Mouse (Mus musculus): ENCODE results near the gene Hopx. TPM values are rescaled to one million over a fixed set of nuclear protein-coding genes. Genes with fewer than 3 reads are reported as not detected.

Gene Hopx
- total RNA-seq, 2 experiments from 2014 or later = 15.1 to 16.1 TPM

GRCm38 (mm10) chr5:77133960-77134359, 19.0 kb upstream of the Hopx start:
- DNase-seq (ENCODE audit: low spot score in 2 of 2) = no peak

GRCm38 (mm10) chr5:77132457-77133135, 17.7 kb upstream of the Hopx start:
- DNase-seq (ENCODE audit: low spot score in 2 of 2) = peak in 1 of 2 experiments; percentile 48

DNA sequence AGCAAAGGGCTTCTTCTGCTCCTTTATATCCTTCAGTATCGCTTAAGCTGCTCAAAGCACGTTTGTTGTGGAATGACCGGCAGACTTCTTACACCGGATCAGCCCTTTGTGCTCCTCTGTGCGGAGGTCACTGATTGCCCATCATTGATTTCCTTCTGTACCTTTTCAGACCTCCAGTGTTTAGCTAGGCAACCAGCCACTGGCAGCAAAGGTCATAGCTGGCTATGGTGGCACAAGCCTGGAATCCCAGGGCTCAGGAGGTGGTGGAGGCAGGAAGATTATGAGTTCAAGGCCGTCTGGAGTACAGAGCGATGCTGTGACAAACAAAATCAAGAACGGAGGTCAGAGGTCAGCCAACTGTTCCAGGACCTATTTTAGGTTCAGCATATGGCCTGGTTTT, 17.0 kb upstream of the Hopx start:
- no peak for DNase-seq (ENCODE audit: low spot score in 2 of 2)

GRCm38 (mm10) chr5:77130310-77131020, 15.5 kb upstream of the Hopx start:
- DNase-seq (ENCODE audit: low spot score in 2 of 2) = no peak

DNA sequence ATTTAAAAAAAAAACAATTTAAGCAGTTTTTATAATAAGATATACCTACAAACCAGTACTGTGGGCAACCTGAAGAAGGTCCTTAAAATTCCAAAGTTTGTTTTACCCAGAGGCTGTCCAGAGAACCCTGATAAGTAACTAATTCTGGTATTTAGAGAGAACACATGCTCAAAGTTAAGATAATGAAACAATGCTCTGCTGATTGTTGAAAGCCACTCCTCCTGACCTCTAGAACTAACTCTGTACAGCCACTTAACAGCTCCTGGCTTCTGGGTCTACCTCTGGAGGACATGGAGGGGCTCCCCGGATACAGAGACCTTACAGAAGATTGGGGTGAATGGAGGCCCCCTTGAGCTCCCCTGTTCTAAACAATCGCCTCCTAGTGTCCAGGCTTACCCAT, 15.0 kb upstream of the Hopx start:
- DNase-seq (ENCODE audit: low spot score in 2 of 2) = no peak

DNA sequence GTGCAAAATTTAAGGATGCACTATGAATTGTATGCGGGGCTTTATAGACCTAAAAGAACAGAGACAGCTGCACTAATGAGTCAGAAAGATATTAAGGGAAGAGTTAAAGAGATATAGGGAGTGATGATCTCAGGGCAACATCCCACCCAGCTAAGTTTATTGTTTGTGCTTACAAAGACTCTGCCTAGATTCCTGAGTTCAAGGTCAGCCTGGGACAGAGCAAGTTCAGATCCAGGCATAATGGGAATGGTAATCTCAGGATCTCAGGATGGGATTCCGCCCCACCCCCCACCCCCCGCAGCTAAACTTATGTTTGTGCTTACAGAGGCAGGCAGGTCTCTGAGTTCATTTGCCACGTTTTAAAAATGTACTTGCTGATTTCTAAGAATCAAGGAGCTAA, 13.9 kb upstream of the Hopx start:
- DNase-seq (ENCODE audit: low spot score in 2 of 2) = no peak

DNA sequence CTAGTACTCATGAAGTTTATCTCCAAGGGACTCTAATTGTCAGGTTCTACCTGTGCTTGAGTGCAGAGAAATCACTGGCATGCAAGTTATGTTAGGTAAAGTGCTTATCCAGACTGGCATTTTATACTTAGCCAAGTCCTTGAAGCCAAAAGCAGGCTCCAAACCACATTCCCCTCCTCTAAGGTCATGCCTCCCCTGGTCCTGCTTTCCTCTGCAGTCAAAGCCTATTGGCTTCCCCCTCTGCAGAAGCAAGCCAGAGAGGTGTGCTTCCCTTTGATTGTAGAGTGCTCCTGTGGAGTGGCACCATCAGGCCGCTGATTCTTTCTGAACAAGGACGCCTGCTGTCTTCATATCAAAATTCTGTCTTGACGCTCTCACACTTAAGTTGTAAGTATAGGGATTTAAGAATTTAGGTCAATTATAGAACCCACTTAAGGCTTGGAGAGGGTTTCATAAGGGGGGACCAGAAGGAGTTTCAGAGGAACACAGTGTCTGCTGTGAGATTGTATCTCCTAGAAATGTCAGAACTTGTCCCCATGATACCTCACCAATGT, 11.6 kb upstream of the Hopx start:
- no peak for DNase-seq (ENCODE audit: low spot score in 2 of 2)

GRCm38 (mm10) chr5:77124817-77125283, 9.9 kb upstream of the Hopx start:
- DNase-seq (ENCODE audit: low spot score in 2 of 2) = no peak

- DNase-seq (ENCODE audit: low spot score in 2 of 2) = no peak
Observed at GRCm38 (mm10) chr5:77124165-77124564, 9.2 kb upstream of the Hopx start.

GRCm38 (mm10) chr5:77123597-77123996, 8.7 kb upstream of the Hopx start:
- no peak for DNase-seq (ENCODE audit: low spot score in 2 of 2)

GRCm38 (mm10) chr5:77122254-77123192, 7.6 kb upstream of the Hopx start:
- no peak for DNase-seq (ENCODE audit: low spot score in 2 of 2)

DNA sequence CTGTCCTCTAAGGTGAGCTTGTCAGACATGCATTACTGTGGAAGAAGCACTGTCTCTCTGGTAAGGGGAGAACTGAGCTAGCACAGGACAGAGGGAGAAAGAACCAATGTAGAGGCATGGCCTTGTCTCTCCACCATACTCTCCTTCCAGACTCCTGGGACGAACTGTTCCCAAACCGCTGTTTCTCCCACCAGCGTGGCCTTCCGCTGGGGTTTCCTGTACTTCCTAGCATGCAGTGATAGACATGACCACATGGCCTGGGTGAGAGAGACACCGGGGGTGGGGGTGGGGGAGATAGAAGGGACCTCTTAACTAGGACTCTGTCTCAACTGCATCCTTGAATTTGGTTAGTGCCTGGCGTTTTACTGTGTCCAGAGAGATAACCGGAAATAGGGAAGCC, 5.8 kb upstream of the Hopx start:
- no peak for DNase-seq (ENCODE audit: low spot score in 2 of 2)

- no peak for DNase-seq (ENCODE audit: low spot score in 2 of 2)
Observed at GRCm38 (mm10) chr5:77119475-77120422, 4.8 kb upstream of the Hopx start.

DNA sequence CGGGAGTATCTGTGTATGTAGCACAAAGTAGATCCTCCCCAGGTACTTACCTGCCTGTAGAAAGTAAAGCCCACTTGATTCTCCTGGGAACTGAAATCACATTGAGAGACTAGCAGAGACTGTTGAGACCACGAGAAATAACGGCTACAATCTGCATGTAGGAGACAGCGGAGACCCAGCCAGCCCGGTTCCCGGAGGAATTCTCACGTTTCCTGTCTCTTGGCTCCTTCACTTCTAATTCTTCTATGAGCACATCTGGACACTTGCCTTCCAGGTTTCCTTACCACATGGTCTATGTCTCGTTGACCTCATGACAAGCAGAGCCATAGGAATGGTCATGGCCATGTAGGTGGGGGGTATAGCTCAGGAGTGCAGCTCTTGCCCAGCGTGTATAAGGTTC, 811 bp upstream of the Hopx start:
- DNase-seq (ENCODE audit: low spot score in 2 of 2) = peak in 1 of 2 experiments; percentile 48

DNA sequence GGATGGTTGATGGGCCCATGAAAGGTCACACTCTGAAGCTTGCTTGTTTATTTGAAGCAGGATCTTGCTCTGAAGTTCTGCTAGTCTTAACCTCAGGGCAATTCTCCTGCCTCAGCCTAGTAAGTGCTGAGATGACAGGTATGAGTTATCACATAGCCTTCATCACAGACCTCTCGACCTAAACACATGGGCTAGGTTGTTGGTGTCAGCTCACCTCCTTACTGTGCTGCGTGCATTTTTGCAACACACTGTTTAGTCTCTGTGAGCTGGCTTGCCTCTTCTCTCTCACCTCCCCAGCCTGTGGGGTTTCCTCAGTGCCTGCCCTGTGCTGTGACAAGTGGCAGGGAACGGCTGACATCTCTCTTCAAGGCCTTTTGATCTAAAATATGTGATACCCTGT, 1.1 kb downstream of the Hopx start:
- no peak for DNase-seq (ENCODE audit: low spot score in 2 of 2)

DNA sequence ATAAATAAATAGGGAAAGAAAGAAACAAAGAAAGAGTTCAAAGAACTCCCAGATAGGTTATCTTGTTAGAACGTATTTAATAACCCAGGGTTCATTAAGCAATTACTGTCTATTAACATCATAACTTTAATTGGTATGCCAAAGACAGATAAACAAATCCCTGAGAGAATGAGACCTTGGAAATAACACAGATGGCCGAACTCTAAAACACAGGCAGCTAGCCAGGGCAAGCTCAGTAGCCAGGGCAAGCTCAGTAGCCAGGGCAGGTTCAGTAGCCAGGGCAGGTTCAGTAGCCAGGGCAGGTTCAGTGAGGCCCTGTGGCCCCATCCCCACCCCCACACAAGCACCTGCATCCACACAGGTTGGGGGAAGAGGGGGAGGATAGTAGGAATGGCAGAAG, 2.9 kb downstream of the Hopx start:
- no peak for DNase-seq (ENCODE audit: low spot score in 2 of 2)

- DNase-seq (ENCODE audit: low spot score in 2 of 2) = no peak
Observed at GRCm38 (mm10) chr5:77109814-77110213, 5.1 kb downstream of the Hopx start.

- DNase-seq (ENCODE audit: low spot score in 2 of 2) = no peak
Observed at GRCm38 (mm10) chr5:77108806-77109205, 6.1 kb downstream of the Hopx start.

GRCm38 (mm10) chr5:77107146-77107822, 7.6 kb downstream of the Hopx start:
- no peak for DNase-seq (ENCODE audit: low spot score in 2 of 2)

Data from gastrocnemius, postnatal 4 days (tissue).